15 mouse cellular contexts compared by ENCODE assay signal in genomic region chr5:100071541-100071940, GRCm38 (mm10).
"Had no signal": no experiment of that assay in that cellular context is flagged by ENCODE, and none has a peak within 500 bp of the region (broad histone marks: within the 10 kb centered on the region; RNA-seq: fewer than 3 reads in every experiment).

No protein-coding gene starts in this region.

- H3K4me3 ChIP-seq: kidney, embryonic 15.5 days; limb, embryonic 13.5 days; midbrain, embryonic 10.5 days; myocyte; neural tube, embryonic 15.5 days; stomach, embryonic 15.5 days had no signal

- H3K9ac ChIP-seq: kidney, embryonic 15.5 days; limb, embryonic 13.5 days; liver, embryonic 14.5 days; neural tube, embryonic 15.5 days; stomach, embryonic 15.5 days had no signal

- H3K9me3 ChIP-seq: kidney, embryonic 15.5 days; limb, embryonic 13.5 days; midbrain, embryonic 10.5 days; neural tube, embryonic 15.5 days; stomach, embryonic 15.5 days had no signal

- H3K4me2 ChIP-seq: kidney, embryonic 15.5 days; limb, embryonic 13.5 days; neural tube, embryonic 15.5 days; stomach, embryonic 15.5 days had no signal

- H3K4me1 ChIP-seq: kidney, embryonic 15.5 days; limb, embryonic 13.5 days; midbrain, embryonic 10.5 days; neural tube, embryonic 15.5 days; stomach, embryonic 15.5 days had no signal

- H3K27ac ChIP-seq: kidney, embryonic 15.5 days; limb, embryonic 13.5 days; liver, embryonic 14.5 days; midbrain, embryonic 10.5 days; neural tube, embryonic 15.5 days; stomach, embryonic 15.5 days had no signal

- H3K27me3 ChIP-seq: kidney, embryonic 15.5 days; limb, embryonic 13.5 days; neural tube, embryonic 15.5 days; stomach, embryonic 15.5 days had no signal

- ATAC-seq: lung, postnatal 0 days had no signal

- DNase-seq: kidney, adult 2 months; kidney, postnatal 14 days; layer of hippocampus, adult 9-11 months; layer of hippocampus, postnatal 36 days; left cerebral cortex, postnatal 4 days; lung, adult 18-20 months; lung, postnatal 4 days had no signal
